In the genomic region with DNA sequence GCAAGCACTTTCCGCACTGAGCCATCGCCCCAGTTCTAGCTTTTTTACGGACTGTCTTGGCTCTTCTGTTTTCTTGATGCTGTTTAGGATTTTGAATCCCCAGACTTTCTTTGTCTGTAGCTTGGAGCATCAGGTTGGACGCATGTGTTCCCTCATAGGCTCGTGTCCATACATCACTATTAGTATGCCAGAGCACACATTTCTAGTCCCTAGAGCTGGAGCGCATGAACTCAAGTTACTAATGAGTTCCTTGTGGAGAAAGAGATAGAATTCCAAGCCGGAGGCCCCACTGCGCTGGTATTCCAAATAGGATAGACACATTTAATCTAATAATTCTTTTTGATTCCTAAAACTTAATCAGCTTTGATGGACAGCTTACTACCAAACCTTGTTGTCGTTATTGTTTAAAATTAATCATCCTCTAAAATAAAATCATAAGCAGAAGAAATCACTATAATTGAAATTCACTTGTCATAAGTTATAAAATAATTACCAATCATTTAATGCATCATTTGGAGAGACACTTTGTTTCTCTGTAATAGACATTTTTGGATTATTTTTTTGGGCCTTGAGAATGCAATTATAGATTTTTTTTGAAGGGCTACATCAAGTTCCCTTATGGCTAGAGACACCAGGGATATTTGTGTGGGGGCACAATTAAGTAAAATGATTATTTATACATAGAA, we compare ENCODE assay signal across 20 mouse cellular contexts.
DNase-seq lines count a peak whose midpoint lies in the region; ATAC-seq and TF ChIP-seq lines count a peak whose summit lies in the region.
"Had no signal": no experiment of that assay in that cellular context is flagged by ENCODE, and none has a peak within 500 bp of the region (broad histone marks: within the 10 kb centered on the region; RNA-seq: fewer than 3 reads in every experiment).

No protein-coding gene starts in this region.

- no peak overlapping the region for H3K9ac ChIP-seq in midbrain, embryonic 11.5 days (ENCODE audit: low read length)
- H3K9ac ChIP-seq in midbrain, postnatal 0 days (replicated peaks; ENCODE audit: low read length, poor library complexity, severe bottlenecking), result no peak overlapping the region
- H3K9ac ChIP-seq in embryonic facial prominence, embryonic 11.5 days (replicated peaks; ENCODE audit: low read length), result no peak overlapping the region
- H3K9ac ChIP-seq in limb, embryonic 12.5 days (replicated peaks), result no peak overlapping the region
- H3K9ac ChIP-seq in intestine, postnatal 0 days (ENCODE audit: low read depth, low read length), result no peak overlapping the region
- H3K9ac ChIP-seq: heart, embryonic 13.5 days; hindbrain, embryonic 15.5 days; intestine, embryonic 15.5 days; liver, postnatal 0 days; neural tube, embryonic 15.5 days had no signal

- H3K4me1 ChIP-seq in midbrain, embryonic 11.5 days (ENCODE audit: control insufficient read depth, insufficient read depth, low read length), result no peaks in the 10 kb centered on the region
- H3K4me1 ChIP-seq in midbrain, postnatal 0 days (ENCODE audit: insufficient read depth, low read length), result no peaks in the 10 kb centered on the region
- no peaks in the 10 kb centered on the region for H3K4me1 ChIP-seq in embryonic facial prominence, embryonic 11.5 days (ENCODE audit: control insufficient read depth, insufficient read depth, low read length)
- peaks cover 19% of the 10 kb centered on the region; the same call in 1 of the 2 replicates for H3K4me1 ChIP-seq in limb, embryonic 12.5 days (replicated peaks)
- H3K4me1 ChIP-seq in intestine, postnatal 0 days (replicated peaks; ENCODE audit: control insufficient read depth, insufficient read depth, low read length), result no peaks in the 10 kb centered on the region

- no peaks in the 10 kb centered on the region for H3K36me3 ChIP-seq in midbrain, embryonic 11.5 days (ENCODE audit: control insufficient read depth, insufficient read depth, low read length)
- H3K36me3 ChIP-seq in midbrain, postnatal 0 days (ENCODE audit: insufficient read depth, low read length), result no peaks in the 10 kb centered on the region
- H3K36me3 ChIP-seq in embryonic facial prominence, embryonic 11.5 days (replicated peaks; ENCODE audit: control insufficient read depth, insufficient read depth, low read depth, low read length), result no peaks in the 10 kb centered on the region
- no peaks in the 10 kb centered on the region for H3K36me3 ChIP-seq in limb, embryonic 12.5 days
- no peaks in the 10 kb centered on the region for H3K36me3 ChIP-seq in intestine, postnatal 0 days (ENCODE audit: control insufficient read depth, insufficient read depth)
- H3K36me3 ChIP-seq: heart, embryonic 13.5 days; hindbrain, embryonic 15.5 days; intestine, embryonic 15.5 days; neural tube, embryonic 15.5 days had no signal

- H3K27ac ChIP-seq in midbrain, embryonic 11.5 days (ENCODE audit: low read depth, low read length), result no peak overlapping the region
- no peak overlapping the region for H3K27ac ChIP-seq in midbrain, postnatal 0 days (ENCODE audit: low read depth, low read length)
- no peak overlapping the region; the same call in 1 of the 2 replicates for H3K27ac ChIP-seq in embryonic facial prominence, embryonic 11.5 days (replicated peaks; ENCODE audit: low read depth, low read length)
- H3K27ac ChIP-seq in limb, embryonic 12.5 days, result peak overlapping the region; percentile 50; the same call in 1 of the 2 replicates
- no peak overlapping the region for H3K27ac ChIP-seq in intestine, postnatal 0 days (ENCODE audit: low read depth, low read length)
- H3K27ac ChIP-seq: heart, embryonic 13.5 days; hindbrain, embryonic 15.5 days; intestine, embryonic 15.5 days; kidney, postnatal 0 days; neural tube, embryonic 15.5 days had no signal

- H3K4me3 ChIP-seq in midbrain, embryonic 11.5 days (ENCODE audit: low read depth, low read length), result no peak overlapping the region
- H3K4me3 ChIP-seq in midbrain, postnatal 0 days (ENCODE audit: low read depth, low read length), result no peak overlapping the region
- no peak overlapping the region for H3K4me3 ChIP-seq in embryonic facial prominence, embryonic 11.5 days (ENCODE audit: low read depth, low read length)
- no peak overlapping the region for H3K4me3 ChIP-seq in limb, embryonic 12.5 days (replicated peaks)
- H3K4me3 ChIP-seq in intestine, postnatal 0 days (ENCODE audit: low read depth, low read length), result no peak overlapping the region
- H3K4me3 ChIP-seq: heart, embryonic 13.5 days; hindbrain, embryonic 15.5 days; intestine, embryonic 15.5 days; neural tube, embryonic 15.5 days had no signal

- H3K27me3 ChIP-seq in midbrain, embryonic 11.5 days (ENCODE audit: control insufficient read depth, insufficient read depth, low read length), result no peaks in the 10 kb centered on the region
- no peaks in the 10 kb centered on the region for H3K27me3 ChIP-seq in midbrain, postnatal 0 days (ENCODE audit: insufficient read depth, low read length)
- H3K27me3 ChIP-seq in embryonic facial prominence, embryonic 11.5 days (ENCODE audit: control insufficient read depth, insufficient read depth, low read length), result no peaks in the 10 kb centered on the region
- no peaks in the 10 kb centered on the region for H3K27me3 ChIP-seq in limb, embryonic 12.5 days
- H3K27me3 ChIP-seq in intestine, postnatal 0 days (replicated peaks; ENCODE audit: control insufficient read depth, insufficient read depth, low read length), result no peaks in the 10 kb centered on the region
- H3K27me3 ChIP-seq: heart, embryonic 13.5 days; hindbrain, embryonic 15.5 days; intestine, embryonic 15.5 days; neural tube, embryonic 15.5 days had no signal

- no peak for TF ChIP-seq CTCF in midbrain, postnatal 0 days (IDR thresholded peaks at IDR 0.05)
- no peak for TF ChIP-seq CTCF in intestine, postnatal 0 days (IDR thresholded peaks at IDR 0.05; ENCODE audit: low read depth)

- no peaks in the 10 kb centered on the region for H3K9me3 ChIP-seq in midbrain, embryonic 11.5 days (ENCODE audit: control insufficient read depth, low read length)
- no peaks in the 10 kb centered on the region for H3K9me3 ChIP-seq in midbrain, postnatal 0 days (ENCODE audit: low read length)
- H3K9me3 ChIP-seq in embryonic facial prominence, embryonic 11.5 days (replicated peaks; ENCODE audit: control insufficient read depth, low read length), result no peaks in the 10 kb centered on the region
- H3K9me3 ChIP-seq in limb, embryonic 12.5 days, result no peaks in the 10 kb centered on the region
- H3K9me3 ChIP-seq in intestine, postnatal 0 days (ENCODE audit: control insufficient read depth), result no peaks in the 10 kb centered on the region
- H3K9me3 ChIP-seq: heart, embryonic 13.5 days; hindbrain, embryonic 15.5 days; intestine, embryonic 15.5 days; neural tube, embryonic 15.5 days had no signal

- H3K4me2 ChIP-seq in midbrain, embryonic 11.5 days, result no peak overlapping the region
- H3K4me2 ChIP-seq in midbrain, postnatal 0 days (ENCODE audit: low read depth, low read length, poor library complexity, severe bottlenecking), result no peak overlapping the region
- no peak overlapping the region for H3K4me2 ChIP-seq in embryonic facial prominence, embryonic 11.5 days (ENCODE audit: low read depth, low read length)
- no peak overlapping the region for H3K4me2 ChIP-seq in limb, embryonic 12.5 days
- H3K4me2 ChIP-seq in intestine, postnatal 0 days (replicated peaks; ENCODE audit: low read depth), result no peak overlapping the region
- H3K4me2 ChIP-seq: heart, embryonic 13.5 days; hindbrain, embryonic 15.5 days; intestine, embryonic 15.5 days; neural tube, embryonic 15.5 days had no signal

- WGBS in midbrain, embryonic 11.5 days, result 82% methylated on average over 9 of the region's 9 CpGs
- 50% methylated on average over 9 of the region's 9 CpGs for WGBS in midbrain, postnatal 0 days
- WGBS in embryonic facial prominence, embryonic 11.5 days, result 55% methylated on average over 9 of the region's 9 CpGs
- WGBS in limb, embryonic 12.5 days, result 58% methylated on average over 9 of the region's 9 CpGs
- 87% methylated on average over 9 of the region's 9 CpGs for WGBS in intestine, postnatal 0 days

- peak; percentile 87 for DNase-seq in midbrain, embryonic 11.5 days (ENCODE audit: low spot score, missing footprints)
- DNase-seq in midbrain, postnatal 0 days (ENCODE audit: low spot score), result no peak
- peak; percentile 81 for DNase-seq in embryonic facial prominence, embryonic 11.5 days (ENCODE audit: low spot score)
- DNase-seq in retina, embryonic 14.5 days (ENCODE audit: low spot score), result peak; percentile 75
- DNase-seq in layer of hippocampus, adult 9-11 months, result no peak
- no peak for DNase-seq in gastrocnemius, postnatal 4 days (ENCODE audit: low spot score in 2 of 2)
- DNase-seq: adrenal gland, postnatal 36 days; cerebellum, postnatal 10 days; gastrocnemius, postnatal 10 days; heart, adult 18-20 months; layer of hippocampus, postnatal 36 days; liver, postnatal 0 days; lung, postnatal 10 days had no signal

- ATAC-seq in midbrain, embryonic 11.5 days (ENCODE audit: low FRiP score), result no peak
- ATAC-seq in midbrain, postnatal 0 days (ENCODE audit: low FRiP score), result no peak
- ATAC-seq in embryonic facial prominence, embryonic 11.5 days (replicated peaks; ENCODE audit: insufficient number of reproducible peaks, low FRiP score, low TSS enrichment, low read depth), result no peak
- ATAC-seq in limb, embryonic 12.5 days (ENCODE audit: insufficient number of reproducible peaks, insufficient read depth, low FRiP score, low TSS enrichment, low read depth), result no peak
- ATAC-seq in intestine, postnatal 0 days, result no peak

Comparison
In these comparisons a context has a peak if more than half of its experiments do, and no peak if none do; other contexts are left out.
1. DNase-seq: peak in midbrain, embryonic 11.5 days (single experiment), embryonic facial prominence, embryonic 11.5 days (single experiment) and retina, embryonic 14.5 days (single experiment); none in midbrain, postnatal 0 days (single experiment), layer of hippocampus, adult 9-11 months (single experiment) and gastrocnemius, postnatal 4 days (0 of 2).